Mouse (Mus musculus): ENCODE data around the gene Ccdc43. TPM values are rescaled to one million over a fixed set of nuclear protein-coding genes. Genes with fewer than 3 reads are reported as not detected.
"Not testable (repeated sequence)": the region's sequence is repeated elsewhere in the genome, so short reads cannot be mapped to it uniquely, and the experiment has no call there.

Ccdc43 gene
- total RNA-seq (2022): 10 to 100 TPM; 73.6 to 84.9 (median 79.9) TPM

GRCm38 (mm10) chr11:102697338-102698017, at the start of gene Ccdc43:
Ccdc43 (minus strand) TSS chr11:102697782.
- DNase-seq (ENCODE audit: low spot score in 2 of 2): peak; percentile 79 to 85

DNA sequence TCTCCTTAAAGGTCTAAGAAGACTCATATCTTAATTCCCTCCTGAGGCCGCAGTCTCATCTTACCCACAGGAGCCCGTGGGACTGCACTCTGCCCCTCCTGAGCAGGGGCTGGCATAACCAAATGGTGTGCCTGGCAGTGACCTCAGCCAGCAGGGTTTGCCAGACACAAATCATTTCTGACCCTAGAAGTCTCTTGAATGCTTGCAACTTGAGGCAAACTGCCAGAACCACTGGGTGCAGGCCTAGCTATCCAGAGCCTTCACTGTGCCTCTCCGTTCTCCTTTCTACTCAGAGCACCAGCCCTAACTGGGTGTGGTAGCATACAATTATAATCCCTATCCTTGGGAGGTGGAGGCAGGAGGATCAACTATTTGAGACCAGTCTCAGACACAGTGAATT, 47.2 kb upstream of the Ccdc43 start:
- DNase-seq (ENCODE audit: low spot score in 2 of 2): no peak

GRCm38 (mm10) chr11:102742843-102743242, 45.3 kb upstream of the Ccdc43 start:
- no peak for DNase-seq (ENCODE audit: low spot score in 2 of 2)

- no peak for DNase-seq (ENCODE audit: low spot score in 2 of 2)
These were observed 44.5 kb upstream of the Ccdc43 start for GRCm38 (mm10) chr11:102742066-102742465.

DNA sequence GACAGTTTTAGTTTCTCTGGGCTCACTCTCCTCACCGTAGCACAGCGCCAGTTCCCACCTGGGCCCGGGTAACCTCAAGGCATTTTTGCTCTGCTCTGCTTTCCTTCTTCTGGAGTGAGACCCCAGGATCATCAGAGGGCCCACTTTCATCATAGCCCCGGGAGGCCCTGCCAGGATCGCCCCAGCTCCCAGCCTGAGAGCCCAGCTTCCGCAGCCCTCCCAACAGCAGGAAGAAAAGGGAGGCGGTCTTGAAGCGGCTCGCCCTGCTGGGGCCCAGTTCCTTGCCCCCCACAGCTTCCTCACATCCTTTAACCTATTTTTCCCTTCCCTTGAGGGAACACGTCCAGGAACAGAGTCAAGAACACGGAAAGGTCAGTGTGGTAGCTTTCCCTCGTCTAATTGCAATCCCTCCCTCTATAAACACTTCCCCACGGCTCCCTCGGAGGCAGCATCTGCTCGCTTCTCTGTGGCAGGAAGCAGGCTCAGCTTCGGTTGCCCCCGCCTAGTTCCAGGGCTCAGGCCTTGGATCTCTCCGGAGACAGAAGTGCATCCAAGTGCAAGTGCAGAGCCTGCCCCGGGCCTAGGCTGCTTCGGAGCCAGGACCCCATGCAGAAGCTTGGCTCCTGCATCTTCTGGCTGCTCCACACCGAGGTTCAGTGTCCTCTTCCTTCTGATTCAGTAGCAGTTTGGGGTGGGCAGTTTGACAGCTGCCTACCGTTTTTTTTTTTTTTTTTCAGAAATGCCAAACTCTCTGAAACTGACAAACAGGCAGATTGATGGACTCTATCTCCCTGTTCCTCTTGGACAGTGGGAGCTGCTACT, 43.8 kb upstream of the Ccdc43 start:
- no peak for DNase-seq (ENCODE audit: low spot score in 2 of 2)

DNA sequence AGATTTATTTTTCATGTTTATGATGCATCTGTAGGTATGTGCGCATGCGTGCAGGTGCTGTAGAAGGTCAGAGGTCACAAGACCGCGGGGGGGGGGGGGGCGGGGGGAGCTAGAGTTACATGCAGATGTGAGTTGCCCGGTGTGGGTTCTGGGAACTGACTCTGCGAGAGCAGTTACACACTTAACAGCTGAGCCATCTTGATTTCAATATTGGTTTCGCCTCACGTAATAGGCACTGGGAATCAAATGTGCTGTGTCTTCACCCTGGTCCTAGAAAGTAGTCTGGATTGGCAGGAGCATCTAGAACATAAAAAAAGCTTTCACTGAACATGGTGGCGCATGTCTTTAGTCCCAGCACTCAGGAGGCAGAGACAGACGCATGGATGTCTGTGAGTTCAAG, 43.1 kb upstream of the Ccdc43 start:
- DNase-seq (ENCODE audit: low spot score in 2 of 2): no peak

GRCm38 (mm10) chr11:102739278-102739966, 41.8 kb upstream of the Ccdc43 start:
- peak in 1 of 2 experiments; percentile 13 for DNase-seq (ENCODE audit: low spot score in 2 of 2)

- no peak for DNase-seq (ENCODE audit: low spot score in 2 of 2)
These were observed 40.5 kb upstream of the Ccdc43 start for GRCm38 (mm10) chr11:102738046-102738445.

DNA sequence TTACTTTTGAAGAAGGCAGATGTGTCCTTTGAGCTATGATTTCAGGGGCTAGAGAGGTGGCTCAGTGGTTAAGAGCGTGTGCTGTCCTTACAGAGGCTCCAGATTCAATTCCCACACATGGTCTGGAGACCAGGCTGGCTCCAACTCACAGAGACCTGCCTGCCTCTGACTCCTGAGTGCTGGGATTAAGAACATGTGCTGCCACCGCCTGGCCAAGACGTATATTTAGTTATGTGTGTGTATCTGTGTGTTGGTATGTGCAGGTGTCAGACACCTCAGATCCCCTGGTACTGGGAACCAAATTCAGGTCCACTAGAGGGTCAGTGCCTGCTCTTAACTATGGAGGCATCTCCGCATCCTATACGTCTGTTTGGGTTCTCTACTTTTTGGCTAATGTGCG, 37.4 kb upstream of the Ccdc43 start:
- no peak for DNase-seq (ENCODE audit: low spot score in 2 of 2)

DNA sequence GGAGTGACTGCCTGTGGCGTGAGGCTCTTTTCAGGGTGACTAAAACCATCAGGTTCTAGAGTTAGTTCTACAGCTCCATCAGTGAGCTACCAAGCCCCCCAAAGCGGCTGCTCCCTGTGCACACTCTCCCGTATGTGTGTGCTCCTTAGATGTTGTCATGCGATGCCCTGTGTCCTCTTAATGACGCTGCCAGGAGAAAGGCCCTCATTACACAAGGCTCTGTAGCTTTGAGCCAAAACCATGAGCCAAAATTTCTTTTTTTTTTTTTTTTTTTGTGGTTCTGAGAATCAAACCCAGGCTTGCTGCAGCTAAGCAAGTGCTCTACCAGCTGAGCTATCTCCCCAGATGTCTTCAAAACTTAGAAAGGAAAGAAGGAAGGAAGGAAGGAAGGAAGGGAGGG, 35.6 kb upstream of the Ccdc43 start:
- DNase-seq (ENCODE audit: low spot score in 2 of 2): no peak

DNA sequence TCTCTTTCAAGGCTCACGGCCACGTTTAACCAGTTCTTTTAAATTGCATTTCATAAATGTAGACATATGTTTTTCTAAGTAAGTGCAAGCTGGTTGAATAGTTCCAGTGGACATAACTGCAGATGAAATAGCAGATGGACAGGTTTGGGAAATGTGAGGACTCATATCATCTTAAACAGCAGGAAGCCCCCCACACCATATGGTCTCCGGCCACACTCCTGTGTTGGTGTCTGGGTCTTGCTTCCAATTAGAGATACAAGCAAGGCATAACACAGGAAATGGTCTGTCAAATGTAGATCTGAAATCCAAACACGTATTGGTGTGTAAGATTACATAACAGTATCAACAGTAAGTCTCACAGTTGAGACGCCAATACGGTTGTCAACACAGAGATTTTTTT, 33.8 kb upstream of the Ccdc43 start:
- DNase-seq (ENCODE audit: low spot score in 2 of 2): no peak

- DNase-seq (ENCODE audit: low spot score in 2 of 2): no peak
These were observed 32.3 kb upstream of the Ccdc43 start for GRCm38 (mm10) chr11:102729835-102730234.

- DNase-seq (ENCODE audit: low spot score in 2 of 2): peak; percentile 28 to 34
These were observed 31.0 kb upstream of the Ccdc43 start for GRCm38 (mm10) chr11:102728614-102729013.

- DNase-seq (ENCODE audit: low spot score in 2 of 2): no peak
These were observed 28.0 kb upstream of the Ccdc43 start for GRCm38 (mm10) chr11:102725574-102725973.

DNA sequence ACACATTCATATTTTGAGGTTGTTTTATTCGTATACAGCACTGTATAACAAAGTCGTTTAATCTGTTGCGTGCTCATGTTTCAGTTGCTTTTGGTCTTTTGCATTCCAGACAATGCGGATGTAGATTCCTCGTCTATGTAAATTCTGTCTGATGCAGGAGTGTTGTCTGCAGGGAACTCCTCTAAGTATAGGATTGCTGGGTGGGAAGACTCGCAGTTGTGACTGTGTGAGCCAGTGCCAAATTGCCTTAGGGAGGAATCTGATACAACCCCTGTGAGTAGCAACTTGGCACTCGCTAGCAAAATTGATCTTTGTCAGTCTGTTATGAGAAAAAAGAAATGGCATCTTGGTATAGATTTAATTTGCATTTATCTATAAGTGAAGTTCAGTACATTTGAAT, 18.6 kb upstream of the Ccdc43 start:
- no peak for DNase-seq (ENCODE audit: low spot score in 2 of 2)

- not testable (repeated sequence) for DNase-seq (ENCODE audit: low spot score in 2 of 2)
These were observed 17.0 kb upstream of the Ccdc43 start for GRCm38 (mm10) chr11:102714578-102714977.

DNA sequence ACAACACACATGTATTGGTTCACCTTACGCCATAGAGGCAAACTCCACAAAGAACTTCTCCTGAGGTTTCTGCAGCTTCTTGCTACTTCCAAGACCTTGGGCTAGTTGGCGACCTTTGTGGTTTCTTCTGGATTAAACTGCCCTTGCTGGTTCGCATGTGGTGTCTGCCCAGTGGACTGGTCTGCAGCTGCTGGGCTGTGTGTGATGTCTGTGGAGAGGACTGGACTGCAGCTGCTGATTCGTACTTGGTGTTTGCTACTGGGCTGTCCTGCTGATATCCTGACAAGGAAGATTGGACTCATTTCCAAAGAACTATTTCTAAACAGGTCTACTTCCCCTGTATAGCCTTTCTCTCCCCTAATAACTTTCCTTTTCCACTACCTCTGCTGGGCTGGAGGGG, 14.8 kb upstream of the Ccdc43 start:
- DNase-seq (ENCODE audit: low spot score in 2 of 2): no peak

DNA sequence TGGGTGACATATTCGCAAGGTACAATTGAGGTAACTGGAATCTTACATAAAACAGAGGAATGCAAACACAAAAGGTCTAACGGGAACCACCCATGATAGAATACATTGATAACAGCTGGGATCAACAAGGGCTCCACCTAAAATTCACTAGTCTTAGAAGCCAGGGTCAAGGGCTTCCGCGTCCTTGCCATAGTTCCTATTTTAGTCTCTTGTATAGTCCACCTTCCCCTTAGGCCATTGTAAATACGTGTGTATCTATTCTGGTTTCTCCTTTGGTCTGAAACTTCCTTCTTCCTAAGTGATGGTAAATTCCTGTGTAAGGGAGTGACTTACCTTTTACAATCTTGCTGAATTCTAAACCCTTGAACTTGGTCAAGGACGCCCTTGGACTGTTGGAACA, 4.6 kb upstream of the Ccdc43 start:
- not testable (repeated sequence) for DNase-seq (ENCODE audit: low spot score in 2 of 2)

DNA sequence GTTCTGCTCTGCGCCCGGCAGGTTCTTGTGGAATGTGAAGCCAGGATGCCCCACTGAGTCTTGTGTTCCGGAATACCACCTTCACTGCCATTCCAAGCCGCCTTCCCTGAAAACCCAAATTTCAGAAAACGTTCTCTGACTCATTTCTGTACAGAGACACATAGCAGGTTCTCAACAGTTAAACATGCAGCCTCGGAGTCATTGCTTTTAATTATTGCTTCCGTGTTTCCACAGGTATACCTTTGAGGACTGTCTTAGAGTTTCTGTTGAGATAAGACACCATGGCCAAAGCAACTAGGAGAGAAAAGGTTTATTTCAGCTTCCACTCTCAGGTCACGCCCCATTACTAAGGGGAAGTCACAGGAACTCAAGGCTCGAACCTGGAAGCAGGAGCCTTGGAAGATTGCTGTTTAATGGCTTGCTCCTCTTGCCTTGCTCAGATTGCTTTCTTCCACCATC, 465 bp upstream of the Ccdc43 start:
- DNase-seq (ENCODE audit: low spot score in 2 of 2): no peak

DNA sequence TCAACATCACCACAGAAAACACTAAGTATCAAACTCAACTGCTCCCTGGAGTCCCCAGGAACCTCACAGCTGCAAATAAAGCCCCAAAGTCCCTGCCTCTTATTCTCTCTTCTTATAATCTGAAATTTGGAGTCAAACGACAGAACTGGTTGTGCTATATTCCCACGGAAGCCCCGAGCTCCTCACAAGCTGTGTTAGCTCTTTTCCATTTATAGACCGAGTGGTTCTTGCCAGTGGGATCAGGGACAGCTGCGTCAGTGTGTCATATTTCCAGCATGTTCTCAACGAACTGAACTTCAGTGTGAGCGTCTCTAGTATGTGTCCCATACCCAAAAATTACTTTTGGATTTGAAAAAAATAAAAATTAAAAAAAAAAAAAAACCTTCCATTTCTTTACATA, 2.3 kb downstream of the Ccdc43 start:
- peak; percentile 31 to 48 for DNase-seq (ENCODE audit: low spot score in 2 of 2)

GRCm38 (mm10) chr11:102690162-102690561, 7.4 kb downstream of the Ccdc43 start:
- peak in 1 of 2 experiments; percentile 27 for DNase-seq (ENCODE audit: low spot score in 2 of 2)
